Mouse (Mus musculus) limb, embryonic 15.5 days (tissue): Measurements from ENCODE around the gene Med24. TPM values are rescaled to one million over a fixed set of nuclear protein-coding genes. Genes with fewer than 3 reads are reported as not detected.

Experiments used
- ATAC-seq: fragments of 200-750 bp; cut with Nextera tagmentation; 2 replicates; pipeline ENCODE4 v1.8.0; 2017; ENCODE audit warnings: low read depth, moderate TSS enrichment; ENCODE audit not compliant: insufficient number of reproducible peaks, low FRiP score, low TSS enrichment
- H3K27ac ChIP-seq: fragments of 300-500 bp; sonication (generic); 2 replicates; pipeline ENCODE4 v1.5.1; 2015; ENCODE audit warnings: moderate library complexity, mild to moderate bottlenecking, inconsistent platforms
- H3K27me3 ChIP-seq: fragments of 300-500 bp; sonication (generic); 2 replicates; pipeline ENCODE4 v1.6.1; 2015; ENCODE audit warnings: inconsistent platforms
- H3K36me3 ChIP-seq: fragments of 300-500 bp; sonication (generic); 2 replicates; pipeline ENCODE4 v1.6.1; 2015; ENCODE audit warnings: inconsistent platforms
- H3K4me1 ChIP-seq: fragments of 300-500 bp; sonication (generic); 2 replicates; pipeline ENCODE4 v1.6.1; 2015; ENCODE audit warnings: inconsistent platforms
- H3K4me2 ChIP-seq: fragments of 300-500 bp; sonication (generic); 2 replicates; pipeline ENCODE4 v1.6.1; 2015; ENCODE audit warnings: mild to moderate bottlenecking, inconsistent platforms
- H3K4me3 ChIP-seq: fragments of 300-500 bp; sonication (generic); 2 replicates; pipeline ENCODE4 v1.5.1; 2015; ENCODE audit warnings: mild to moderate bottlenecking, inconsistent platforms
- H3K9ac ChIP-seq: fragments of 300-500 bp; sonication (generic); 2 replicates; pipeline ENCODE4 v1.6.1; 2015; ENCODE audit warnings: inconsistent platforms
- H3K9me3 ChIP-seq: fragments of 300-500 bp; sonication (generic); 2 replicates; pipeline ENCODE4 v1.6.1; 2016; ENCODE audit warnings: inconsistent platforms
- whole genome bisulfite sequencing: fragments of 180-500 bp; shearing (Covaris S2); methylation state at CpG from one replicate; pipeline ENCODE4 v1.1.7; 2015; 5-methylcytosine and 5-hydroxymethylcytosine counted together
- polyA plus RNA-seq: library from polyadenylated mRNA; unstranded; fragments of >200 nt; fragmentation: Nextera tagmentation; extraction: Ambion mirVana; gene quantifications from 2 replicates; pipeline ENCODE4 v1.2.1, GENCODE M21; 2015

Gene Med24
- polyA plus RNA-seq, 1 experiment from 2014 or later, result 47.6 TPM

GRCm38 (mm10) chr11:98708282-98708956, 20.8 kb downstream of the Med24 start:
- no peak overlapping the region for H3K4me3 ChIP-seq
- H3K36me3 ChIP-seq, result peaks cover 83% of the 10 kb centered on the region
- ATAC-seq, result no peak
- WGBS, result 79% methylated on average over 19 of the region's 19 CpGs
- H3K4me1 ChIP-seq, result peaks cover 26% of the 10 kb centered on the region
- no peaks in the 10 kb centered on the region for H3K9me3 ChIP-seq
- H3K27ac ChIP-seq, result peak overlapping the region; percentile 66
- H3K27me3 ChIP-seq, result no peaks in the 10 kb centered on the region
- H3K4me2 ChIP-seq, result no peak overlapping the region
- H3K9ac ChIP-seq, result no peak overlapping the region

DNA sequence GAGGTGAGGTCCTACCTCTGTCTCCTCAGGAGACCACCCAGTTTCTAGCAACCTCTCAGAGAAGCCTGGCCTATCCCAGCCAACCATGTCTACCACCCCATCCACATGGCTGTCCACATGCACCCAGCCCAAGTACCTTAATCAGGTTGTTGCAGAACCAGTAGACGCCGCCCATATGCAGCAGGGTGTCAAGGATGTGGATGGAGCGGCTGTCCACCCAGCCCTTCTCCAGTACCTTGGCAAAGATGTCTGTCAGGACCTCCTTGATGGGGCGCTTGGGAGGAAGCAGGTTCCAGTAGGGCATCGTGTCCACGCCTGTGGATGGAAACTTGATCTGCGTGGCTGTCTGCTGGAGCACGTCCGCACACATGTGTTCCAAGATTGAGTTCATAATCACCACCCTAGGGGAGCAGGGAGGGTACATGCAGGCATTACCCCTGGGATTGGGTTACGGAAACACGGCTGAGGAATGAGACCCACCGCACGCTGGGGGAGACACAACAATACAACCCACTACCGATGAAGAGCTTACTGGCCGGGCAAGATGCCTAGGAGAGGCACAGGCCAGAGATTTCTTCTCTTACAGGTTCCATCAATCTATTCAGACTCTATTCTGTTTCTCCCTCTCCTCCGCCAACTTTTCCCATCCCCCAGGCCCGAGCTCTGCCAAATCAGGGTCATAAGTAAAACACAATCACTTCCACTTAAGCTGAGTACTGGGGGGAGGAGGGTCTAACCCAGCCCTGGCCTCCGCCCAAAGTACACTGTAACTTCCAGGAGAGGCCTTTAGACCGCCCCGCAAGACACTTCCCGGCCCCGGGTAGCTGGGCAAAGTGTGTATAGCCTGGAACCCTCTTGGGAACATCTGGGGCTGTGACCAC, 21.6 kb downstream of the Med24 start:
- H3K27ac ChIP-seq, result peak overlapping the region; percentile 66

GRCm38 (mm10) chr11:98705021-98705420, 24.2 kb downstream of the Med24 start:
- 79% methylated on average over 10 of the region's 10 CpGs for WGBS
- Histone ChIP-seq H3K27ac (no peak overlapping the region), H3K36me3 (peaks cover 53% of the 10 kb centered on the region), H3K4me2 (no peak overlapping the region), H3K4me3 (no peak overlapping the region), H3K9me3 (no peaks in the 10 kb centered on the region), H3K4me1 (peaks cover 49% of the 10 kb centered on the region), H3K27me3 (0 out of 2 replicates have a peak, but pooled peaks cover 4% of the 10 kb centered on the region), H3K9ac (no peak overlapping the region)
- no peak for ATAC-seq

More for the DNA sequence above, 21.6 kb downstream of the Med24 start:
- Histone ChIP-seq H3K9ac (no peak overlapping the region), H3K36me3 (peaks cover 75% of the 10 kb centered on the region), H3K27me3 (no peaks in the 10 kb centered on the region), H3K9me3 (no peaks in the 10 kb centered on the region), H3K4me3 (no peak overlapping the region), H3K4me1 (peaks cover 30% of the 10 kb centered on the region), H3K4me2 (no peak overlapping the region)
- WGBS, result 71% methylated on average over 22 of the region's 22 CpGs
- no peak for ATAC-seq

- H3K27me3 ChIP-seq, result 0 out of 2 replicates have a peak, but pooled peaks cover 4% of the 10 kb centered on the region
- no peak for ATAC-seq
- peaks cover 34% of the 10 kb centered on the region for H3K4me1 ChIP-seq
- H3K36me3 ChIP-seq, result peaks cover 32% of the 10 kb centered on the region
- no peak overlapping the region for H3K4me2 ChIP-seq
- 52% methylated on average over 5 of the region's 5 CpGs for WGBS
- no peak overlapping the region for H3K27ac ChIP-seq
- no peaks in the 10 kb centered on the region for H3K9me3 ChIP-seq
- no peak overlapping the region for H3K9ac ChIP-seq
- H3K4me3 ChIP-seq, result no peak overlapping the region
These were observed 26.9 kb downstream of the Med24 start for GRCm38 (mm10) chr11:98702323-98702722.

DNA sequence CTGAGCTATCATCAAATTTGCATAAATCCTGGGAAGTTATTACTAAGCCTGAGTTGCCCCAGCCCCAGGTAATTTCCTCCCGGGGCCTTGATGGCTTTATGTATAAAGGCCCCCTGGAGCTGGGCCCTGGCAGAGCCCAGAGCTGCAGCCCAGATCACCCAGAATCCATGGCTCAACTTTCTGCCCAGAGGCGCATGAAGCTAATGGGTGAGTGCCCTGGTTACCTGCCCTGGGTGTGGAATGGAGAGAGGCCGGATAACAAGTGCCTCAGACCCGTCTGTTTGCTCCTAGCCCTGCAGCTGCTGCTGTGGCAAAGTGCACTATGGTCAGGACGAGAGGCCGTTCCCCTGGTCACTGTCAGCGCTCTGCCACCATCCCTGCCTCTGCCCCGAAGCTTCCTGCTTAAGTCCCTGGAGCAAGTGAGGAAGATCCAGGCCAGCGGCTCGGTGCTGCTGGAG, 28.0 kb downstream of the Med24 start, which contains the start of gene Csf3:
TSS of gene Csf3 (plus strand) at position 51 of the 458 bp plus-strand sequence.
- no peak within 1 kb of the TSS for H3K4me3 ChIP-seq
- no peak within 1 kb of the TSS for H3K27ac ChIP-seq
- no peak within 1 kb of the TSS for H3K4me2 ChIP-seq
- no peak for ATAC-seq
- H3K36me3 ChIP-seq, result peaks cover 31% of the 10 kb centered on the region
- H3K27me3 ChIP-seq, result 0 out of 2 replicates have a peak, but pooled peaks cover 4% of the 10 kb centered on the region
- peaks cover 29% of the 10 kb centered on the region for H3K4me1 ChIP-seq
- no peak within 1 kb of the TSS for H3K9ac ChIP-seq
- H3K9me3 ChIP-seq, result no peaks in the 10 kb centered on the region
- 43% methylated on average over 10 of the region's 10 CpGs for WGBS

- no peak overlapping the region for H3K27ac ChIP-seq
- WGBS, result 32% methylated on average over 4 of the region's 4 CpGs
- H3K4me1 ChIP-seq, result peaks cover 29% of the 10 kb centered on the region
- H3K9ac ChIP-seq, result no peak overlapping the region
- peaks cover 31% of the 10 kb centered on the region for H3K36me3 ChIP-seq
- H3K9me3 ChIP-seq, result no peaks in the 10 kb centered on the region
- H3K4me2 ChIP-seq, result no peak overlapping the region
- no peak for ATAC-seq
- no peak overlapping the region for H3K4me3 ChIP-seq
- H3K27me3 ChIP-seq, result 0 out of 2 replicates have a peak, but pooled peaks cover 4% of the 10 kb centered on the region
These were observed 29.3 kb downstream of the Med24 start for GRCm38 (mm10) chr11:98699911-98700310.

- ATAC-seq, result no peak
- 86% methylated on average over 16 of the region's 16 CpGs for WGBS
- peaks cover 31% of the 10 kb centered on the region for H3K36me3 ChIP-seq
These were observed 30.2 kb downstream of the Med24 start for GRCm38 (mm10) chr11:98698849-98699640.

DNA sequence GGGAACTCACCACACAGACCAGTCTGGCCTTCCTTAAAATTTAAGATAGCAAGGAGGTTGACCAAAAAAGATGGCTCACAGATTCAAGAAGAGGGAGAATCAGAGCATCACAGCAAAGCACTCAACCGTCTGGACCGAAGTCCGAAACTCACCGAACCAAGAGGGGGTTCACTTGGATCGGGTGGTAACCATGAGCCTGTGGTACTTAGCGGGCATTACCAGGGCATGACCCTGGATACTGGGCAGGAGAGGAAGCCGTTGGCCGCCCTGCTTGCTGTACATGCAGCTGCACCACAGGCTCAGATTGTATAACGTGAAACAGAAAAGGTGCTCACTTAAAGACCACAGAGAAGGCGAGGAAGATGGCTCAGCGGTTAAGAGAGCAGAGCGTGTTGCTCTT, 32.0 kb downstream of the Med24 start:
- Histone ChIP-seq H3K27ac (no peak overlapping the region), H3K4me3 (no peak overlapping the region), H3K36me3 (peaks cover 49% of the 10 kb centered on the region), H3K9ac (no peak overlapping the region), H3K4me1 (peaks cover 21% of the 10 kb centered on the region), H3K9me3 (no peaks in the 10 kb centered on the region), H3K4me2 (no peak overlapping the region), H3K27me3 (0 out of 2 replicates have a peak, but pooled peaks cover 4% of the 10 kb centered on the region)
- ATAC-seq, result no peak
- 88% methylated on average over 12 of the region's 12 CpGs for WGBS

More at GRCm38 (mm10) chr11:98698849-98699640, 30.2 kb downstream of the Med24 start:
- Histone ChIP-seq H3K4me2 (no peak overlapping the region), H3K4me1 (peaks cover 29% of the 10 kb centered on the region), H3K9ac (no peak overlapping the region), H3K27ac (no peak overlapping the region), H3K9me3 (no peaks in the 10 kb centered on the region), H3K4me3 (no peak overlapping the region), H3K27me3 (0 out of 2 replicates have a peak, but pooled peaks cover 4% of the 10 kb centered on the region)

- Histone ChIP-seq H3K27me3 (0 out of 2 replicates have a peak, but pooled peaks cover 4% of the 10 kb centered on the region), H3K36me3 (peaks cover 55% of the 10 kb centered on the region), H3K27ac (no peak overlapping the region), H3K9ac (no peak overlapping the region), H3K9me3 (no peaks in the 10 kb centered on the region), H3K4me2 (no peak overlapping the region), H3K4me1 (peaks cover 18% of the 10 kb centered on the region), H3K4me3 (no peak overlapping the region)
- ATAC-seq, result no peak
- 84% methylated on average over 14 of the region's 14 CpGs for WGBS
These were observed 32.6 kb downstream of the Med24 start for GRCm38 (mm10) chr11:98696454-98697216.

DNA sequence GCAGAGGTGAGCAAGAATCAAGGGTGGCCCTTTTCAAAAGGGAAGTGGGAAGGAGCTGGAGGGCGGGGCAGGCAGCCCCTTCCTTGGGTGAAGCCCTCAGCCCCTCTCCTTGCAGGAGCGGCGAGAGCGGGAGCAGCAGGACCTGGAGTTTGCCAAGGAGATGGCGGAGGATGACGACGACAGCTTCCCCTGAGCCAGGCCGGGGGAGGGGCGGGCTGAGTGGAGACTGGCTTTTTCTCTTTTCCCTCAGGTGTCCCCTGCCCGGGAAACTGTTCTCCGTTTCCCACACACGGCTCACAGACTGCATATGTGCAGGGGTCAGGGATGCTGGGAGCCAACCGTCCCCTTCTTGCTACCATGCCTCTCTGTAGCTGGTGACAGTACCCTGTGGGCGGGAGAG, 33.8 kb downstream of the Med24 start:
- ATAC-seq, result no peak
- Histone ChIP-seq H3K27ac (no peak overlapping the region), H3K9me3 (no peaks in the 10 kb centered on the region), H3K9ac (no peak overlapping the region), H3K4me3 (no peak overlapping the region), H3K27me3 (no peaks in the 10 kb centered on the region), H3K4me2 (no peak overlapping the region), H3K4me1 (peaks cover 7% of the 10 kb centered on the region), H3K36me3 (peaks cover 67% of the 10 kb centered on the region)
- WGBS, result 74% methylated on average over 14 of the region's 14 CpGs

DNA sequence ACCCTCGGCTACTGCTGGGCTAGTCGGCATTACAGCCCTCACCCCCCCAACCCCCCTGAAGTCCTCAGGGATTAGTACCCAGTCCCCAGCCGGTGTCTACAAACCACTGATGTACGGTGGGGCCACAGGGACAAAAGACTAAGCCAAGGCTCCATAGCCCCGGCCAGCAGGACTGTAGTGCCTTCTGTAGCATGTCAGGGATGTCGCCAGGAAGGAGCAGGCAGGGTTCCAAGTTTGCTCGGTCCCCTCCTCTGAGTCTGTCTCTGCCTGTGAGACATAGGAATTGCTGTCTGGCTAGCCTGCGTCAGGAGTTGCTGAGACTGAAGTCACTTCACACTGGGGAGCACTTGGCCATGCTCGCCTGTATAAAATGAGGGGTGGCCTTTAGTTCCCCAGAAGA, 34.9 kb downstream of the Med24 start:
- no peak overlapping the region for H3K4me3 ChIP-seq
- peaks cover 78% of the 10 kb centered on the region for H3K36me3 ChIP-seq
- no peaks in the 10 kb centered on the region for H3K4me1 ChIP-seq
- no peaks in the 10 kb centered on the region for H3K27me3 ChIP-seq
- H3K9ac ChIP-seq, result no peak overlapping the region
- H3K27ac ChIP-seq, result no peak overlapping the region
- no peak overlapping the region for H3K4me2 ChIP-seq
- 79% methylated on average over 9 of the region's 9 CpGs for WGBS
- ATAC-seq, result no peak
- H3K9me3 ChIP-seq, result no peaks in the 10 kb centered on the region
